13 mouse cellular contexts compared by ENCODE assay signal in genomic region chr17:10628240-10628639, GRCm38 (mm10).
"Had no signal": no experiment of that assay in that cellular context is flagged by ENCODE, and none has a peak within 500 bp of the region (broad histone marks: within the 10 kb centered on the region; RNA-seq: fewer than 3 reads in every experiment).

No protein-coding gene starts in this region.

- ATAC-seq: hindbrain, embryonic 16.5 days had no signal

- H3K27me3 ChIP-seq: lung, embryonic 15.5 days had no signal

- H3K9ac ChIP-seq: liver, embryonic 14.5 days; lung, embryonic 15.5 days had no signal

- H3K4me2 ChIP-seq: liver, embryonic 11.5 days; lung, embryonic 15.5 days; midbrain, embryonic 11.5 days had no signal

- H3K36me3 ChIP-seq: lung, embryonic 15.5 days had no signal

- H3K4me3 ChIP-seq: left cerebral cortex, adult 2 months; lung, embryonic 15.5 days had no signal

- H3K4me1 ChIP-seq: lung, embryonic 15.5 days had no signal

- H3K9me3 ChIP-seq: lung, embryonic 15.5 days had no signal

- H3K27ac ChIP-seq: kidney, postnatal 0 days; left cerebral cortex, adult 2 months; liver, embryonic 14.5 days; lung, embryonic 15.5 days had no signal

- DNase-seq: layer of hippocampus, postnatal 36 days; lung, adult 18-20 months; lung, postnatal 14 days; lung, postnatal 4 days; thymus, adult 18-20 months; thymus, postnatal 36 days had no signal
